Mouse (Mus musculus): ENCODE results near the gene Ryr2. TPM values are rescaled to one million over a fixed set of nuclear protein-coding genes. Genes with fewer than 3 reads are reported as not detected.

Gene Ryr2
- polyA plus RNA-seq, 1 experiment = not detected

DNA sequence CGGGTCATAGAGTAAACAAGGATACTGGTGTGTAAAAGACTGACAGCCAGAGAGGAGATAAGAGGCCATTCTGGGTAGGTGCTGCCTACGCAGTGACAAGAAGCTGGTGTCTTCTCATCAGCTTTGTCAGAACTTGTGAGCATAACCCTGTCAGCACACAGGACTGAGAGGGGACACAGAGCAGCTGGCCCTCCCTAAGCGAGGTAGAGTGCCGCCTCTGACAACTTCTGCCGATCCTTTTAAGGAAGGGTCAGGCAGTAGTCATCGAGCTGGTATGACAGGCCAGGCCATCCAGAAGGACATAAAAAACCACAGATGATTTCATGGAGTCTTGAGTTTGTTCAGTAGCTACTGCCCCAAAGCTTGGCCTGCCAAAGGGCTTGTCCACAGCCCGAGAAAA is 26.8 kb upstream of the Ryr2 start:
- TF ChIP-seq FOSL1 (IDR thresholded peaks at IDR 0.05; ENCODE audit: insufficient read depth, low read length, poor library complexity, severe bottlenecking) (no peak), USF1 (IDR thresholded peaks at IDR 0.05; ENCODE audit: low read depth) (no peak), MYOD1 (IDR thresholded peaks at IDR 0.05; ENCODE audit: control insufficient read depth, insufficient read length, low read depth) (peak; percentile 41)
- H3K36me3 ChIP-seq (ENCODE audit: control insufficient read depth, insufficient read depth) = no peaks in the 10 kb centered on the region
- no peak overlapping the region for H3ac ChIP-seq (ENCODE audit: control insufficient read depth, insufficient read length, low read depth)
- no peaks in the 10 kb centered on the region for H3K79me3 ChIP-seq (ENCODE audit: low read depth)
- H3K79me2 ChIP-seq (ENCODE audit: control insufficient read depth, insufficient read depth) = no peaks in the 10 kb centered on the region
- H3K4me3 ChIP-seq (ENCODE audit: insufficient read depth, poor library complexity, severe bottlenecking) = no peak overlapping the region
- no peaks in the 10 kb centered on the region for H3K27me3 ChIP-seq (ENCODE audit: control insufficient read depth, insufficient read depth, insufficient read length)

DNA sequence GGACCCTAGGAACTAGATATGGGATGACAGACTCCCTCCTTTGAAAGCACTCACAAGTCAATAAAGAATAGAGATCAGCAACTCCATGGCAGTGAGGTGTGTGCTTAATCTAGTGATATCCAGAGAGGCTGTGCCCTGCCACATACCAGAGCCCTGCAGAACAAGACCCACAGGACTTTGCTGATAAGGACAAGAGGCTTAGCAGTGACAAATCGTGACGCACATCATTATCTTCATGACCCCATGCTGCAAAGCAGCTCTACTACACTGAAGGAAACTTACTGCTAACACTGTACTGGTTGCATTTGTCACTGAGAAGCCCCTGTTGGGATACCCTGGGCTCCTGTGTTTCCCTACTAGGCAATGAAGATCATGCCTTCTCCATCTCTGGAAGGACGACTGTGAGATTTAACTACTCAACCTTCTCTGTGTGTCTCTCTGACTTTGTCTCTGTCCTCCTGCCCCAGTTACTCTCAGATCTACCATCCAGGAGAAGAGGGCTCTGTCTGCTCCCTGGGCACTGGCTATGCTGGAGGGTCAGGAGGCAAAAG is 25.5 kb upstream of the Ryr2 start:
- TF ChIP-seq CEBPB (IDR thresholded peaks at IDR 0.05; ENCODE audit: low read depth) (no peak), CTCF (IDR thresholded peaks at IDR 0.05; ENCODE audit: control insufficient read depth, insufficient read depth, insufficient read length) (no peak)
- Histone ChIP-seq H3K79me2 (ENCODE audit: control insufficient read depth, insufficient read depth) (no peaks in the 10 kb centered on the region), H3K27me3 (ENCODE audit: control insufficient read depth, insufficient read depth, insufficient read length) (no peaks in the 10 kb centered on the region), H3ac (ENCODE audit: control insufficient read depth, insufficient read length, low read depth) (no peak overlapping the region), H3K79me3 (ENCODE audit: low read depth) (no peaks in the 10 kb centered on the region), H3K4me3 (ENCODE audit: insufficient read depth, poor library complexity, severe bottlenecking) (no peak overlapping the region), H3K36me3 (ENCODE audit: control insufficient read depth, insufficient read depth) (no peaks in the 10 kb centered on the region)

DNA sequence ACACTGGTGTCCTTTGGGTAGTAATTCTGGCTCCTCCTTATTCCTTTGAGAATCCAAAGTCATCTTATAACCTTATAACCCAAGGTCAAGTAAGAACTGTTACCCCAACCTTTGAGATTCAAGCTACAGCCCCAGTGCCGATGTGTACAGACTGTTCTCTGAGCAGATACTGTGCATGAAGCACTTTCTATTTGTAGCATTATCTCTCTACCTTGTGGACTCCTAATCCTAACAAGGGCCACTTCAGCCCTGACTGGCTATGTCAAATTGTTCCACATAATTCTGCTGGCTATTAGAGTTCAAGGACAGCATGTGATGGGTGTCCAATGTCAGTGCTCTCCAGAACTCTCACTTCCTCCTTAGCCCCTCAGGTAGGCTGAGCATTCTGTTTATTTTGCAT is 22.4 kb upstream of the Ryr2 start:
- H3K27me3 ChIP-seq (ENCODE audit: control insufficient read depth, insufficient read depth, insufficient read length) = no peaks in the 10 kb centered on the region
- no peaks in the 10 kb centered on the region for H3K79me2 ChIP-seq (ENCODE audit: control insufficient read depth, insufficient read depth)
- H3K4me3 ChIP-seq (ENCODE audit: insufficient read depth, poor library complexity, severe bottlenecking) = no peak overlapping the region
- H3K79me3 ChIP-seq (ENCODE audit: low read depth) = no peaks in the 10 kb centered on the region
- H3ac ChIP-seq (ENCODE audit: control insufficient read depth, insufficient read length, low read depth) = no peak overlapping the region
- no peaks in the 10 kb centered on the region for H3K36me3 ChIP-seq (ENCODE audit: control insufficient read depth, insufficient read depth)
- TF ChIP-seq USF1 (IDR thresholded peaks at IDR 0.05; ENCODE audit: low read depth) = no peak
- no peak for TF ChIP-seq MYOD1 (IDR thresholded peaks at IDR 0.05; ENCODE audit: control insufficient read depth, insufficient read length, low read depth)
- no peak for TF ChIP-seq CEBPB (IDR thresholded peaks at IDR 0.05; ENCODE audit: low read depth)
- TF ChIP-seq MYOG (IDR thresholded peaks at IDR 0.05; ENCODE audit: control insufficient read depth, extremely low read depth, insufficient read length) = no peak
- TF ChIP-seq CTCF (IDR thresholded peaks at IDR 0.05; ENCODE audit: control insufficient read depth, insufficient read depth, insufficient read length) = no peak
- no peak for TF ChIP-seq MAX (IDR thresholded peaks at IDR 0.05)
- TF ChIP-seq FOSL1 (IDR thresholded peaks at IDR 0.05; ENCODE audit: insufficient read depth, low read length, poor library complexity, severe bottlenecking) = no peak

DNA sequence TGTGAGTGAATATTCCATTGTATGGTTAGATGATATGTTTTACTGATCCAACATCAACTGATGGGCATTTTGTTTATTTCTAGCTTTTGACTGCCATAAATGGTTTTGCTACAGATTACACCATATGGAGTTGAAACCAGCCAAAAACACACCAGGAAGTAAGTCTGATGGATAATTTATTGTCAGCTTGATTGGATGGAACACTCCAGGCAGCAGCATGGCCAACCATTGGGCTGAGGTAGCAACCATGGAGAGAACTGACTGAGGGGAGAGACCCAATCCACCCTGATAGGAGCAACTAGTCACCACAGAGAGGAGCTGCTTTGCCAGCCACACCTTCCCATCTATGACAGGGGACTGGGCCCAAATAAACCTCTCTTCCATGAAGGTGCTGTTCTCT is 19.4 kb upstream of the Ryr2 start:
- no peak overlapping the region for H3ac ChIP-seq (ENCODE audit: control insufficient read depth, insufficient read length, low read depth)
- H3K79me3 ChIP-seq (ENCODE audit: low read depth) = no peaks in the 10 kb centered on the region
- TF ChIP-seq CTCF (IDR thresholded peaks at IDR 0.05; ENCODE audit: control insufficient read depth, insufficient read depth, insufficient read length) = no peak
- TF ChIP-seq USF1 (IDR thresholded peaks at IDR 0.05; ENCODE audit: low read depth) = no peak
- no peak for TF ChIP-seq FOSL1 (IDR thresholded peaks at IDR 0.05; ENCODE audit: insufficient read depth, low read length, poor library complexity, severe bottlenecking)
- TF ChIP-seq MAX (IDR thresholded peaks at IDR 0.05) = no peak
- TF ChIP-seq MYOG (IDR thresholded peaks at IDR 0.05; ENCODE audit: control insufficient read depth, extremely low read depth, insufficient read length) = no peak
- no peak for TF ChIP-seq CEBPB (IDR thresholded peaks at IDR 0.05; ENCODE audit: low read depth)
- TF ChIP-seq MYOD1 (IDR thresholded peaks at IDR 0.05; ENCODE audit: control insufficient read depth, insufficient read length, low read depth) = no peak
- no peaks in the 10 kb centered on the region for H3K27me3 ChIP-seq (ENCODE audit: control insufficient read depth, insufficient read depth, insufficient read length)
- no peaks in the 10 kb centered on the region for H3K36me3 ChIP-seq (ENCODE audit: control insufficient read depth, insufficient read depth)
- no peaks in the 10 kb centered on the region for H3K79me2 ChIP-seq (ENCODE audit: control insufficient read depth, insufficient read depth)
- H3K4me3 ChIP-seq (ENCODE audit: insufficient read depth, poor library complexity, severe bottlenecking) = no peak overlapping the region

DNA sequence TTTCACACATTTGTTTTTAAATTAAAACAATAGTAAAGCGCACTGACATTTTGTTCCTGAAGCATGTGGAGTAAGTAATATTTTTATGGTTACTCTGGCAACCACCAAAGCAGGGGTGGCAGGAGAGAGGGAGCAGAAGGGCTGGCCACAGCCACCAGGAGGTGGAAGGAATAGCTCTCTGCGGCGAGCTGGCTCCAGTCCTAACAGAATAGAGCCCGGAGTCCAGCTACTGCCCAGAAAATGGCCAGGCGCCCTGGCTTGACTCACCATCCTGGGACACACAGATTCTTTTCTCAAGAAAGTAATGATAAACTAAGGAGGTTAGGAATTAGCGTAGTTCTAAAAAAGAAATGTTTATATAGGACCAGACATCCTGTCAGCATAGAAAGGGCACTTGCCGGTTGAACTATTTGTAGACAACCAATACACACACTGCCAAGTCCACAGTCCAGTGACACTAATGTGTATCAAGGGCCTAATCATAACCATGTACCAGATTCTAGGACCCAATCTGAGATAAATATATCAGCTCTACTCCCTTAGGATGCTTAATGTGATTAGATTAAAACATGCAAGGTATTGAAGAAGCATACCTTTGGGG is 18.3 kb upstream of the Ryr2 start:
- H3K4me3 ChIP-seq (ENCODE audit: insufficient read depth, poor library complexity, severe bottlenecking) = no peak overlapping the region
- H3K36me3 ChIP-seq (ENCODE audit: control insufficient read depth, insufficient read depth) = no peaks in the 10 kb centered on the region
- TF ChIP-seq CTCF (IDR thresholded peaks at IDR 0.05; ENCODE audit: control insufficient read depth, insufficient read depth, insufficient read length) = no peak
- no peak for TF ChIP-seq MYOG (IDR thresholded peaks at IDR 0.05; ENCODE audit: control insufficient read depth, extremely low read depth, insufficient read length)
- no peak for TF ChIP-seq USF1 (IDR thresholded peaks at IDR 0.05; ENCODE audit: low read depth)
- no peak for TF ChIP-seq MAX (IDR thresholded peaks at IDR 0.05)
- no peak for TF ChIP-seq CEBPB (IDR thresholded peaks at IDR 0.05; ENCODE audit: low read depth)
- TF ChIP-seq MYOD1 (IDR thresholded peaks at IDR 0.05; ENCODE audit: control insufficient read depth, insufficient read length, low read depth) = no peak
- TF ChIP-seq FOSL1 (IDR thresholded peaks at IDR 0.05; ENCODE audit: insufficient read depth, low read length, poor library complexity, severe bottlenecking) = no peak
- H3K79me3 ChIP-seq (ENCODE audit: low read depth) = no peaks in the 10 kb centered on the region
- H3K79me2 ChIP-seq (ENCODE audit: control insufficient read depth, insufficient read depth) = no peaks in the 10 kb centered on the region
- no peaks in the 10 kb centered on the region for H3K27me3 ChIP-seq (ENCODE audit: control insufficient read depth, insufficient read depth, insufficient read length)
- H3ac ChIP-seq (ENCODE audit: control insufficient read depth, insufficient read length, low read depth) = no peak overlapping the region

- H3ac ChIP-seq (ENCODE audit: control insufficient read depth, insufficient read length, low read depth) = no peak overlapping the region
- H3K79me3 ChIP-seq (ENCODE audit: low read depth) = no peaks in the 10 kb centered on the region
- H3K79me2 ChIP-seq (ENCODE audit: control insufficient read depth, insufficient read depth) = no peaks in the 10 kb centered on the region
- H3K36me3 ChIP-seq (ENCODE audit: control insufficient read depth, insufficient read depth) = no peaks in the 10 kb centered on the region
- H3K4me3 ChIP-seq (ENCODE audit: insufficient read depth, poor library complexity, severe bottlenecking) = no peak overlapping the region
- peaks cover 4% of the 10 kb centered on the region for H3K27me3 ChIP-seq (ENCODE audit: control insufficient read depth, insufficient read depth, insufficient read length)
- TF ChIP-seq CTCF (IDR thresholded peaks at IDR 0.05; ENCODE audit: control insufficient read depth, insufficient read depth, insufficient read length) = no peak
- TF ChIP-seq FOSL1 (IDR thresholded peaks at IDR 0.05; ENCODE audit: insufficient read depth, low read length, poor library complexity, severe bottlenecking) = no peak
- no peak for TF ChIP-seq USF1 (IDR thresholded peaks at IDR 0.05; ENCODE audit: low read depth)
- no peak for TF ChIP-seq CEBPB (IDR thresholded peaks at IDR 0.05; ENCODE audit: low read depth)
- no peak for TF ChIP-seq MYOD1 (IDR thresholded peaks at IDR 0.05; ENCODE audit: control insufficient read depth, insufficient read length, low read depth)
- no peak for TF ChIP-seq MAX (IDR thresholded peaks at IDR 0.05)
- no peak for TF ChIP-seq MYOG (IDR thresholded peaks at IDR 0.05; ENCODE audit: control insufficient read depth, extremely low read depth, insufficient read length)
Measured at GRCm38 (mm10) chr13:12115551-12115950, 8.8 kb upstream of the Ryr2 start.
